Mouse (Mus musculus): ENCODE measurements around the gene Cox11.
A peak's percentile ranks its signal among the peaks of the same experiment; 100 is the strongest.

GRCm38 (mm10) chr11:90637440-90638311 lies at the start of gene Cox11, which contains the start of gene Stxbp4:
- TF ChIP-seq POLR2A (IDR thresholded peaks at IDR 0.05; ENCODE audit: borderline replicate concordance, insufficient read depth, low read length), result peak; percentile 74
- peak; percentile 37; the same call in 1 of the 2 replicates for TF ChIP-seq CTCF (IDR thresholded peaks at IDR 0.05; ENCODE audit: borderline replicate concordance, insufficient read depth, low read depth, low read length)

Measured in cerebellum, adult 2 months (tissue).